8 mouse cellular contexts compared by ENCODE assay signal in genomic region chr9:90125416-90126099, GRCm38 (mm10). TPM values are rescaled to one million over a fixed set of nuclear protein-coding genes. Genes with fewer than 3 reads are reported as not detected.
A peak's percentile ranks its signal among the peaks of the same experiment; 100 is the strongest.
DNase-seq lines count a peak whose midpoint lies in the region; ATAC-seq and TF ChIP-seq lines count a peak whose summit lies in the region.

No protein-coding gene starts in this region.

- peak overlapping the region; percentile 46 for H3K4me2 ChIP-seq in kidney, embryonic 14.5 days (replicated peaks; ENCODE audit: low read depth, low read length)
- peak overlapping the region; percentile 27; the same call in 1 of the 2 replicates for H3K4me2 ChIP-seq in hindbrain, embryonic 11.5 days (replicated peaks; ENCODE audit: low read depth, low read length)
- H3K4me2 ChIP-seq in midbrain, embryonic 12.5 days (replicated peaks): peak overlapping the region; percentile 42

- TF ChIP-seq CTCF in bone marrow macrophage, adult 2 months (IDR thresholded peaks at IDR 0.05; ENCODE audit: low read depth, low read length): no peak

- no peak overlapping the region for H3K27ac ChIP-seq in kidney, embryonic 14.5 days (ENCODE audit: low read depth, low read length)
- H3K27ac ChIP-seq in bone marrow macrophage, adult 2 months (ENCODE audit: insufficient read depth, low read depth, low read length): no peak overlapping the region
- H3K27ac ChIP-seq in hindbrain, embryonic 11.5 days (ENCODE audit: low read depth, low read length): no peak overlapping the region
- H3K27ac ChIP-seq in midbrain, embryonic 12.5 days (replicated peaks): no peak overlapping the region

- H3K9ac ChIP-seq in kidney, embryonic 14.5 days (ENCODE audit: low read depth, low read length): no peak overlapping the region
- H3K9ac ChIP-seq in hindbrain, embryonic 11.5 days (ENCODE audit: low read depth, low read length): no peak overlapping the region
- H3K9ac ChIP-seq in midbrain, embryonic 12.5 days (replicated peaks): no peak overlapping the region

- H3K9me3 ChIP-seq in kidney, embryonic 14.5 days (ENCODE audit: control insufficient read depth, low read length): no peaks in the 10 kb centered on the region
- no peaks in the 10 kb centered on the region for H3K9me3 ChIP-seq in hindbrain, embryonic 11.5 days (ENCODE audit: control insufficient read depth, low read length)
- H3K9me3 ChIP-seq in midbrain, embryonic 12.5 days: no peaks in the 10 kb centered on the region

- peak overlapping the region; percentile 27 for H3K4me3 ChIP-seq in kidney, embryonic 14.5 days (ENCODE audit: low read length)
- H3K4me3 ChIP-seq in bone marrow macrophage, adult 2 months (ENCODE audit: insufficient read depth, low read length): peak overlapping the region; percentile 45
- H3K4me3 ChIP-seq in hindbrain, embryonic 11.5 days (ENCODE audit: low read depth, low read length): no peak overlapping the region
- peak overlapping the region; percentile 22 for H3K4me3 ChIP-seq in midbrain, embryonic 12.5 days

- H3K27me3 ChIP-seq in kidney, embryonic 14.5 days (ENCODE audit: control insufficient read depth, insufficient read depth, low read length): no peaks in the 10 kb centered on the region
- no peaks in the 10 kb centered on the region for H3K27me3 ChIP-seq in hindbrain, embryonic 11.5 days (ENCODE audit: control insufficient read depth, insufficient read depth, low read length)
- H3K27me3 ChIP-seq in midbrain, embryonic 12.5 days: no peaks in the 10 kb centered on the region

- intact Hi-C loops in gastrocnemius, postnatal 36 days (cut with DNase I): no loop called here

- DNase-seq in kidney, postnatal 4 days: no peak
- peak; percentile 30 for DNase-seq in hindbrain, embryonic 11.5 days (ENCODE audit: low spot score)
- no peak for DNase-seq in urinary bladder, postnatal 10 days (ENCODE audit: low spot score)
- DNase-seq in gastrocnemius, postnatal 36 days: no peak
- no peak for DNase-seq in adrenal gland, adult 18-20 months (ENCODE audit: low spot score in 2 of 2)

- WGBS in kidney, embryonic 14.5 days: 18% methylated on average over 7 of the region's 7 CpGs
- 15% methylated on average over 7 of the region's 7 CpGs for WGBS in hindbrain, embryonic 11.5 days
- 9% methylated on average over 7 of the region's 7 CpGs for WGBS in midbrain, embryonic 12.5 days

- no peaks in the 10 kb centered on the region for H3K4me1 ChIP-seq in kidney, embryonic 14.5 days (ENCODE audit: control insufficient read depth, insufficient read depth, low read length)
- H3K4me1 ChIP-seq in bone marrow macrophage, adult 2 months (ENCODE audit: control insufficient read depth, insufficient read depth, low read length): peaks cover 5% of the 10 kb centered on the region
- no peaks in the 10 kb centered on the region for H3K4me1 ChIP-seq in hindbrain, embryonic 11.5 days (replicated peaks; ENCODE audit: control insufficient read depth, insufficient read depth, low read length)
- H3K4me1 ChIP-seq in midbrain, embryonic 12.5 days: 0 out of 2 replicates have a peak, but pooled peaks cover 5% of the 10 kb centered on the region

- no peaks in the 10 kb centered on the region for H3K36me3 ChIP-seq in kidney, embryonic 14.5 days (ENCODE audit: control insufficient read depth, insufficient read depth, low read length)
- no peaks in the 10 kb centered on the region for H3K36me3 ChIP-seq in hindbrain, embryonic 11.5 days (ENCODE audit: control insufficient read depth, insufficient read depth, low read length)
- H3K36me3 ChIP-seq in midbrain, embryonic 12.5 days: no peaks in the 10 kb centered on the region

- no peak for ATAC-seq in kidney, embryonic 14.5 days (ENCODE audit: low FRiP score, low TSS enrichment)
- no peak for ATAC-seq in hindbrain, embryonic 11.5 days (ENCODE audit: low FRiP score)
- ATAC-seq in midbrain, embryonic 12.5 days (ENCODE audit: low FRiP score, low read depth): no peak

- TF ChIP-seq POLR2A in bone marrow macrophage, adult 2 months (IDR thresholded peaks at IDR 0.05; ENCODE audit: borderline replicate concordance, low read depth, low read length): no peak

RNA-seq across cellular contexts. Expression of gene Morf4l1, which starts 11.0 kb away (rescaled TPM):
- polyA plus RNA-seq in kidney, embryonic 14.5 days (2014; fragmentation: Nextera tagmentation; extraction: Ambion mirVana): 467 and 551 TPM in 2 replicates
- polyA plus RNA-seq in bone marrow macrophage, adult 2 months (2012; ENCODE audit: insufficient read depth, insufficient read length, missing spikeins): 486 and 540 TPM in 2 replicates
- polyA plus RNA-seq in hindbrain, embryonic 11.5 days (2014; fragmentation: Nextera tagmentation; extraction: Ambion mirVana): 533 and 557 TPM in 2 replicates
- polyA plus RNA-seq in midbrain, embryonic 12.5 days (2016; fragmentation: Nextera tagmentation; extraction: Ambion mirVana): 544 and 551 TPM in 2 replicates
- total RNA-seq in gastrocnemius, postnatal 36 days (2021): 100 to 1,000 TPM; 167 to 169 TPM
- total RNA-seq in adrenal gland, adult 18-20 months (2021): 100 to 1,000 TPM; 300 to 342 TPM

RNA-seq across cellular contexts. Expression of gene Adamts7, which starts 37.3 kb away (rescaled TPM):
- 10.0 and 10.6 TPM in 2 replicates for polyA plus RNA-seq in kidney, embryonic 14.5 days (2014; fragmentation: Nextera tagmentation; extraction: Ambion mirVana)
- not detected in 2 replicates for polyA plus RNA-seq in bone marrow macrophage, adult 2 months (2012; ENCODE audit: insufficient read depth, insufficient read length, missing spikeins)
- polyA plus RNA-seq in hindbrain, embryonic 11.5 days (2014; fragmentation: Nextera tagmentation; extraction: Ambion mirVana): 10.3 and 10.4 TPM in 2 replicates
- 24.0 and 25.7 TPM in 2 replicates for polyA plus RNA-seq in midbrain, embryonic 12.5 days (2016; fragmentation: Nextera tagmentation; extraction: Ambion mirVana)
- under 1 TPM; 0.84 to 0.91 TPM for total RNA-seq in gastrocnemius, postnatal 36 days (2021)
- 1 to 10 TPM; 2.4 to 2.8 TPM for total RNA-seq in adrenal gland, adult 18-20 months (2021)
